Mouse (Mus musculus): ENCODE measurements around the gene Olfr1009. TPM values are rescaled to one million over a fixed set of nuclear protein-coding genes. Genes with fewer than 3 reads are reported as not detected.

The Olfr1009 gene
- not detected for polyA plus RNA-seq (2014; fragmentation: Illumina TruSeq; extraction: RNeasy Lipid Tissue Mini Kit (QIAGEN cat#74804); ENCODE audit: low read depth, low replicate concordance)

GRCm38 (mm10) chr2:85715119-85715518 lies at the start of gene Olfr1009:
Olfr1009 (plus strand) TSS chr2:85715419.

GRCm38 (mm10) chr2:85678667-85679066 lies 36.6 kb upstream of the Olfr1009 start, which contains the start of gene Olfr1006:
Olfr1006 (minus strand) TSS chr2:85678767.

GRCm38 (mm10) chr2:85689131-85689530 lies 26.1 kb upstream of the Olfr1009 start, which contains the start of gene Olfr1008:
Olfr1008 (plus strand) TSS chr2:85689431.

GRCm38 (mm10) chr2:85762666-85763065 lies 47.4 kb downstream of the Olfr1009 start, which contains the start of gene Olfr1012:
Olfr1012 (minus strand) TSS chr2:85762766.

GRCm38 (mm10) chr2:85766798-85767197 lies 51.6 kb downstream of the Olfr1009 start, which contains the start of gene Olfr1013:
Olfr1013 (plus strand) TSS chr2:85767098.

GRCm38 (mm10) chr2:85772413-85772812 lies 57.2 kb downstream of the Olfr1009 start, which contains the start of gene Olfr1014:
Olfr1014 (plus strand) TSS chr2:85772713.

Other genes with a start within 250 kb of the Olfr1009 start
- gene 4833423E24Rik, start 196.4 kb upstream of the Olfr1009 start, polyA plus RNA-seq (2014; fragmentation: Illumina TruSeq; extraction: RNeasy Lipid Tissue Mini Kit (QIAGEN cat#74804); ENCODE audit: low read depth, low replicate concordance): not detected
- not detected for gene Olfr996, start 136.2 kb upstream of the Olfr1009 start, polyA plus RNA-seq (2014; fragmentation: Illumina TruSeq; extraction: RNeasy Lipid Tissue Mini Kit (QIAGEN cat#74804); ENCODE audit: low read depth, low replicate concordance)
- not detected for gene Olfr998, start 126.5 kb upstream of the Olfr1009 start, polyA plus RNA-seq (2014; fragmentation: Illumina TruSeq; extraction: RNeasy Lipid Tissue Mini Kit (QIAGEN cat#74804); ENCODE audit: low read depth, low replicate concordance)
- not detected for gene Olfr1000, start 103.5 kb upstream of the Olfr1009 start, polyA plus RNA-seq (2014; fragmentation: Illumina TruSeq; extraction: RNeasy Lipid Tissue Mini Kit (QIAGEN cat#74804); ENCODE audit: low read depth, low replicate concordance)
- gene Olfr1002, start 64.7 kb upstream of the Olfr1009 start, polyA plus RNA-seq (2014; fragmentation: Illumina TruSeq; extraction: RNeasy Lipid Tissue Mini Kit (QIAGEN cat#74804); ENCODE audit: low read depth, low replicate concordance): not detected
- gene Olfr154, start 51.0 kb upstream of the Olfr1009 start, polyA plus RNA-seq (2014; fragmentation: Illumina TruSeq; extraction: RNeasy Lipid Tissue Mini Kit (QIAGEN cat#74804); ENCODE audit: low read depth, low replicate concordance): not detected
- gene Olfr1006, start 36.7 kb upstream of the Olfr1009 start, polyA plus RNA-seq (2014; fragmentation: Illumina TruSeq; extraction: RNeasy Lipid Tissue Mini Kit (QIAGEN cat#74804); ENCODE audit: low read depth, low replicate concordance): not detected
- not detected for gene Olfr1008, start 26.0 kb upstream of the Olfr1009 start, polyA plus RNA-seq (2014; fragmentation: Illumina TruSeq; extraction: RNeasy Lipid Tissue Mini Kit (QIAGEN cat#74804); ENCODE audit: low read depth, low replicate concordance)
- gene Olfr1012, start 47.3 kb downstream of the Olfr1009 start, polyA plus RNA-seq (2014; fragmentation: Illumina TruSeq; extraction: RNeasy Lipid Tissue Mini Kit (QIAGEN cat#74804); ENCODE audit: low read depth, low replicate concordance): not detected
- 0.07 TPM for gene Olfr1013, start 51.7 kb downstream of the Olfr1009 start, polyA plus RNA-seq (2014; fragmentation: Illumina TruSeq; extraction: RNeasy Lipid Tissue Mini Kit (QIAGEN cat#74804); ENCODE audit: low read depth, low replicate concordance)
- not detected for gene Olfr1014, start 57.3 kb downstream of the Olfr1009 start, polyA plus RNA-seq (2014; fragmentation: Illumina TruSeq; extraction: RNeasy Lipid Tissue Mini Kit (QIAGEN cat#74804); ENCODE audit: low read depth, low replicate concordance)
- not detected for gene Olfr1015, start 66.6 kb downstream of the Olfr1009 start, polyA plus RNA-seq (2014; fragmentation: Illumina TruSeq; extraction: RNeasy Lipid Tissue Mini Kit (QIAGEN cat#74804); ENCODE audit: low read depth, low replicate concordance)
- not detected for gene Olfr1016, start 87.1 kb downstream of the Olfr1009 start, polyA plus RNA-seq (2014; fragmentation: Illumina TruSeq; extraction: RNeasy Lipid Tissue Mini Kit (QIAGEN cat#74804); ENCODE audit: low read depth, low replicate concordance)
- gene Olfr1018, start 103.1 kb downstream of the Olfr1009 start, polyA plus RNA-seq (2014; fragmentation: Illumina TruSeq; extraction: RNeasy Lipid Tissue Mini Kit (QIAGEN cat#74804); ENCODE audit: low read depth, low replicate concordance): not detected
- gene Olfr1019, start 130.1 kb downstream of the Olfr1009 start, polyA plus RNA-seq (2014; fragmentation: Illumina TruSeq; extraction: RNeasy Lipid Tissue Mini Kit (QIAGEN cat#74804); ENCODE audit: low read depth, low replicate concordance): not detected
- not detected for gene Olfr1020, start 131.6 kb downstream of the Olfr1009 start, polyA plus RNA-seq (2014; fragmentation: Illumina TruSeq; extraction: RNeasy Lipid Tissue Mini Kit (QIAGEN cat#74804); ENCODE audit: low read depth, low replicate concordance)
- gene Olfr1022, start 153.2 kb downstream of the Olfr1009 start, polyA plus RNA-seq (2014; fragmentation: Illumina TruSeq; extraction: RNeasy Lipid Tissue Mini Kit (QIAGEN cat#74804); ENCODE audit: low read depth, low replicate concordance): not detected
- gene Olfr1023, start 170.2 kb downstream of the Olfr1009 start, polyA plus RNA-seq (2014; fragmentation: Illumina TruSeq; extraction: RNeasy Lipid Tissue Mini Kit (QIAGEN cat#74804); ENCODE audit: low read depth, low replicate concordance): not detected
- not detected for gene Olfr1024, start 189.6 kb downstream of the Olfr1009 start, polyA plus RNA-seq (2014; fragmentation: Illumina TruSeq; extraction: RNeasy Lipid Tissue Mini Kit (QIAGEN cat#74804); ENCODE audit: low read depth, low replicate concordance)
- not detected for gene Olfr1025-ps1, start 199.8 kb downstream of the Olfr1009 start, polyA plus RNA-seq (2014; fragmentation: Illumina TruSeq; extraction: RNeasy Lipid Tissue Mini Kit (QIAGEN cat#74804); ENCODE audit: low read depth, low replicate concordance)
- not detected for gene Olfr1026, start 206.1 kb downstream of the Olfr1009 start, polyA plus RNA-seq (2014; fragmentation: Illumina TruSeq; extraction: RNeasy Lipid Tissue Mini Kit (QIAGEN cat#74804); ENCODE audit: low read depth, low replicate concordance)
- gene Olfr1028, start 235.0 kb downstream of the Olfr1009 start, polyA plus RNA-seq (2014; fragmentation: Illumina TruSeq; extraction: RNeasy Lipid Tissue Mini Kit (QIAGEN cat#74804); ENCODE audit: low read depth, low replicate concordance): not detected

All from testis, adult 10 weeks (tissue).